Mouse (Mus musculus) layer of hippocampus, adult 2 months (tissue): ENCODE measurements around the gene Cd300ld5. TPM values are rescaled to one million over a fixed set of nuclear protein-coding genes. Genes with fewer than 3 reads are reported as not detected.
"Not testable (repeated sequence)": the region's sequence is repeated elsewhere in the genome, so short reads cannot be mapped to it uniquely, and the experiment has no call there.

Experiments
- DNase-seq, 2 experiments: peaks; one replicate each; pipeline ENCODE4 v3.0.0; 2022; ENCODE audit warnings: low spot score in 2 of 2
- H3K27ac ChIP-seq: fragments of 200-600 bp; 2 replicates; pipeline ENCODE4 v1.8.1; 2022
- H3K4me3 ChIP-seq: fragments of 200-600 bp; 2 replicates; pipeline ENCODE4 v1.8.1; 2022; ENCODE audit warnings: mild to moderate bottlenecking
- CTCF ChIP-seq: fragments of 200-600 bp; conservative IDR thresholded peaks from 2 replicates; pipeline ENCODE4 v1.8.1; 2022; ENCODE audit warnings: antibody characterized with exemption, mild to moderate bottlenecking, moderate library complexity
- long read RNA-seq, 2 experiments: library from polyadenylated mRNA; stranded (forward); transcript quantifications; one replicate each; pipeline ENCODE4 v2.0.0; 2021; ENCODE audit warnings: borderline mapping rate in 2 of 2
- total RNA-seq, 2 experiments: library from RNA; stranded (reverse); gene quantifications; 2 replicates each; pipeline ENCODE4 v1.2.3; 2021

Gene Cd300ld5
- total RNA-seq, result 1 to 10 TPM in 1 of 2 experiments, under 1 TPM in 1; 0.87 to 1.0 TPM
- long read RNA-seq, experiment 1, result 0 reads
- long read RNA-seq, experiment 2, result 0 reads

GRCm38 (mm10) chr11:115037669-115038068 lies at the start of gene Cd300ld5:
Gene Cd300ld5, minus strand, starts transcription at chr11:115037769.
- not testable (repeated sequence) for DNase-seq, H3K4me3 ChIP-seq, H3K27ac ChIP-seq

GRCm38 (mm10) chr11:115086213-115086612 lies 48.6 kb upstream of the Cd300ld5 start:
- no peak overlapping the region for H3K4me3 ChIP-seq
- TF ChIP-seq CTCF, result no peak
- DNase-seq, result no peak
- H3K27ac ChIP-seq, result no peak overlapping the region

DNA sequence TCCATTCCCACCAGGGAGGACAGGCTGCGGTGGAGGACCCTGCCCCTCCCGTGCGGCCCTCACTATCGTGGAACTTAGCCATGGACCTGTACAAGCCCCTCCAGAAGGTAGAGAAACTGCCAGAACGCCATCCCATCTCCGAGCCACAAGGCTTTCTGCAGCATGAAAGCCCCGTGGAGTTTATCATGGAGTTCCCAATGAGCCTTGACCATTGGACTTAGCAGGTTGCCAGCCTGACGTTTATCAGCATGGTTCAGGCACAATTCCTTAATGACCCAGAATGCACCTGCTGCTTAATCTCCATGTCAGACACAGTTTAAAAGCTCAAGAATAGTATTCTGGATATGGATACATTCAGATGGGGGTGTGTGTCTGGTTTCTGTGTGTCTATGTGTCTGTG lies 47.5 kb upstream of the Cd300ld5 start:
- Histone ChIP-seq H3K4me3 (no peak overlapping the region), H3K27ac (no peak overlapping the region)
- no peak for TF ChIP-seq CTCF
- DNase-seq, result no peak

DNA sequence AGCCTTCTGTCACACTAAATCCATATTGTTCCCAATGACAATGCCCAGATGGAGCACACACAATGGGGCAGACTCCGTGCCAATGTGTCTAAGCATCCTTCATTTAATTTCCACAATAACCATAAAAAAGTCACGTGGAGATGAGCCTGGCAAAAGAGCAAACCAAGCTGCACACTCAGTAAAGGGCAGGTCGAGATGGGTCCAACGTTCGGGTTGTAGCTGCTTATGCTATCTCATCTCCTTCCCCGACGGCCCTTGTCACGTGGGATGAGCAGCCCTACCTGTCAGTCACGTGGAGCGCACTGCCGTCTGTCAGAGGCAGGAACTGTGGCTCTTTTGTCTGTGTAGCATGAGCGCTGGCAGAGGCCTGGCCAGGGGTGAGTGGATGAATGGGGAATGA lies 47.0 kb upstream of the Cd300ld5 start:
- no peak overlapping the region for H3K4me3 ChIP-seq
- no peak overlapping the region for H3K27ac ChIP-seq
- no peak for TF ChIP-seq CTCF
- DNase-seq, result no peak

- peak; percentile 63 to 83 for DNase-seq
- TF ChIP-seq CTCF, result peak; percentile 99; the same call in 1 of the 2 replicates
- H3K27ac ChIP-seq, result no peak overlapping the region
- H3K4me3 ChIP-seq, result no peak overlapping the region
Observed at GRCm38 (mm10) chr11:115083376-115084139, 46.0 kb upstream of the Cd300ld5 start.

DNA sequence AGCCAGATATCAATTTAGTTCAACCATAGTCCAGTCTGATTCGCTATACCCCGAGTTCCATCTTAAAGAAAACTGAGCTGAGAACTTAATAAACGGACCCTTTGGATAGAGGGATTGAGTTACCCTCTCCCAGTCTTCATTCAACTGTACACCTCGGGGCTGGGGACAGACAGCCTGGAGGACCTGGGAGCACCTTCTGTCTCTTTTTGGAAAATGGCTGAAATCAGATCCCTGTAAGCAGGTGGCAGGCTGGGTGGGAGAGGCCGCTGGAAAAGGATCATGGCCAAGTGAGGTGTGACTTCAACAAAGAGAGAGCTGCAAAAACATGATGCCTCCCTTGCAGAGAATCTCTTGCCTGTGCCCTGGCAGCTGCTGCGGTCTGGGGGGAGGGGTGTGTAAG lies 44.6 kb upstream of the Cd300ld5 start:
- H3K27ac ChIP-seq, result no peak overlapping the region
- H3K4me3 ChIP-seq, result no peak overlapping the region
- no peak for TF ChIP-seq CTCF
- no peak for DNase-seq

- no peak for DNase-seq
- Histone ChIP-seq H3K27ac (no peak overlapping the region), H3K4me3 (no peak overlapping the region)
- no peak for TF ChIP-seq CTCF
Observed at GRCm38 (mm10) chr11:115081373-115081772, 43.8 kb upstream of the Cd300ld5 start.

DNA sequence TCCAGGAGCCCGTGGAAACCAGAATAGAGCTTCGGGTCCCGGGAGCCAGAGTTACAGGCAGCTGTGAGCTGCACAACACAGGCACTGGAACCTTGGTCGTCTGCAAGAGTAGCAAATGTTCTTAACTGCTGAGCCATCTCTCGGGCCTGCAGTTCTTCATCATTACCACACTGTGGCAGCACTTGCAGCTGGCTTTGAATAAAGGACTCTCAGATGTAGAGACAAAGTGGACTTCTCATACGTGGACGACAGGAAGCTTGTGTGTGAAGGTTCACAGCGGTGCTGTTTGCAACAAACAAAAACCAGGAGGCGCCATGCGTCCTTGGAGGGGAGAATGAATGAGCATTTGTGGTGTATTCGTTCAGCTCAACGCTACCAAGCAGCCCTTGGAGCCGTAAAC lies 43.3 kb upstream of the Cd300ld5 start:
- Histone ChIP-seq H3K4me3 (no peak overlapping the region), H3K27ac (no peak overlapping the region)
- DNase-seq, result peak; percentile 26 to 58
- peak; percentile 92 for TF ChIP-seq CTCF

DNA sequence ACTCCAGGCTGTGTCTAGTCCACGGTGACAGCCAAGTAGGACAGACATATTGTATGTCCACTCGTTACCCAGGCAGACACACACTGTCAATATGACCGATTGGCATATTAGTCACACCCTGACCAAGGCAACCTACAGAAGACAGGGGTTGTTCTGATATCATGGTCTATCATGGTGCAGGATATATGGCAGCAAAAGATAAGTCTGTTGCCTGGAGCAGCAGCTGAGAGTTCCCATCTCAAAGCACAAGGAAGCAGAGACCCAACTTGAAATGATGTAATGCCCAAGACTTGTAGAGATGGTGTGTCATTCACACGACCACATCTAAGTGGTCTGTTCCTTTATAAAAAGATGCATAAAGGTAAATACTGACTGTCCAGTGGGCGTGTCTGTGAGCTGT lies 41.1 kb upstream of the Cd300ld5 start:
- Histone ChIP-seq H3K4me3 (no peak overlapping the region), H3K27ac (no peak overlapping the region)
- no peak for TF ChIP-seq CTCF
- no peak for DNase-seq

DNA sequence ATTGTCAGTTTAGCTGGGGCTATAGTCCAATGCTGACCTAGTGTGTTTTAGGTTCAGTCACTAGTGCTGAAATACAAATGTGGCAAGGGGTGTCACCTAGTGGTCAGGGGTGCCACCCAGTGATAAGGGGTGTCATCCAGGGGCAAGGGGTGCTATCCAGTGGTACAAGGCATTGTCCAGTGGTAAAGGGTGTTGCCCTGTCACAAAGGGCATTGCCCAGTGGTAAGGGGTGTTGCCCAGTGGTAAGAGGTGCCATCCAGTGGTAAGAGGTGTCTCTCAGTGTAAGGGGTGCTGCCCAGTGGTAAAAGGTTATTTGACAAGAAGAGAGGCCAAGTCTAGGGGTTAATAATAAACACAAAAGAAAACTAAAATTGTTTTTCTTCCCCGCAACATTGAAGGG lies 39.9 kb upstream of the Cd300ld5 start:
- Histone ChIP-seq H3K27ac (no peak overlapping the region), H3K4me3 (no peak overlapping the region)
- no peak for TF ChIP-seq CTCF
- no peak for DNase-seq

- Histone ChIP-seq H3K4me3 (no peak overlapping the region), H3K27ac (no peak overlapping the region)
- DNase-seq, result no peak
- no peak for TF ChIP-seq CTCF
Observed at GRCm38 (mm10) chr11:115075859-115076258, 38.3 kb upstream of the Cd300ld5 start.

GRCm38 (mm10) chr11:115075407-115075806 lies 37.8 kb upstream of the Cd300ld5 start:
- Histone ChIP-seq H3K27ac (no peak overlapping the region), H3K4me3 (no peak overlapping the region)
- DNase-seq, result no peak
- no peak for TF ChIP-seq CTCF

GRCm38 (mm10) chr11:115073002-115073401 lies 35.4 kb upstream of the Cd300ld5 start:
- Histone ChIP-seq H3K27ac (no peak overlapping the region), H3K4me3 (no peak overlapping the region)
- no peak for DNase-seq
- TF ChIP-seq CTCF, result no peak

- H3K27ac ChIP-seq, result no peak overlapping the region
- DNase-seq, result no peak
- no peak for TF ChIP-seq CTCF
- H3K4me3 ChIP-seq, result no peak overlapping the region
Observed at GRCm38 (mm10) chr11:115071631-115072294, 34.2 kb upstream of the Cd300ld5 start.
